Mouse (Mus musculus): ENCODE measurements at regions not wholly inside any gene's neighbourhood (a gene's known extent, or its start where the extent isn't known, plus 50 kb on each side); places are given as distances from the start of the nearest gene placed in this dataset.
"Not testable (repeated sequence)": the region's sequence is repeated elsewhere in the genome, so short reads cannot be mapped to it uniquely, and the experiment has no call there.

- H3K27me3 ChIP-seq (ENCODE audit: control insufficient read depth, insufficient read depth, low read length): no peaks in the 10 kb centered on the region
- H3K4me3 ChIP-seq (ENCODE audit: control insufficient read depth, low read depth, low read length): no peak overlapping the region
- H3K27ac ChIP-seq (ENCODE audit: control insufficient read depth, insufficient read depth, low read depth, low read length): no peak overlapping the region
- H3K4me1 ChIP-seq (ENCODE audit: control insufficient read depth, insufficient read depth, low read length): no peaks in the 10 kb centered on the region
- no peak for TF ChIP-seq POLR2A (IDR thresholded peaks at IDR 0.05; ENCODE audit: control insufficient read depth, low read depth, low read length)
- TF ChIP-seq CTCF (IDR thresholded peaks at IDR 0.05; ENCODE audit: control insufficient read depth, insufficient read depth, insufficient replicate concordance, low read depth, low read length): no peak
- H3K36me3 ChIP-seq (ENCODE audit: control insufficient read depth, insufficient read depth, low read length): no peaks in the 10 kb centered on the region
Measured at GRCm38 (mm10) chr10:45872007-45872890, 294.6 kb downstream of the Hace1 start.

GRCm38 (mm10) chr10:45873805-45874780, 296.5 kb downstream of the Hace1 start:
- H3K4me1 ChIP-seq (ENCODE audit: control insufficient read depth, insufficient read depth, low read length): no peaks in the 10 kb centered on the region
- H3K27ac ChIP-seq (ENCODE audit: control insufficient read depth, insufficient read depth, low read depth, low read length): no peak overlapping the region
- H3K4me3 ChIP-seq (ENCODE audit: control insufficient read depth, low read depth, low read length): no peak overlapping the region
- H3K36me3 ChIP-seq (ENCODE audit: control insufficient read depth, insufficient read depth, low read length): no peaks in the 10 kb centered on the region
- no peaks in the 10 kb centered on the region for H3K27me3 ChIP-seq (ENCODE audit: control insufficient read depth, insufficient read depth, low read length)
- TF ChIP-seq CTCF (IDR thresholded peaks at IDR 0.05; ENCODE audit: control insufficient read depth, insufficient read depth, insufficient replicate concordance, low read depth, low read length): no peak
- no peak for TF ChIP-seq POLR2A (IDR thresholded peaks at IDR 0.05; ENCODE audit: control insufficient read depth, low read depth, low read length)

GRCm38 (mm10) chr10:45875287-45875686, 297.7 kb downstream of the Hace1 start:
- not testable (repeated sequence) for H3K36me3 ChIP-seq (ENCODE audit: control insufficient read depth, insufficient read depth, low read length); H3K4me3 ChIP-seq (ENCODE audit: control insufficient read depth, low read depth, low read length); H3K27ac ChIP-seq (ENCODE audit: control insufficient read depth, insufficient read depth, low read depth, low read length); H3K27me3 ChIP-seq (ENCODE audit: control insufficient read depth, insufficient read depth, low read length); H3K4me1 ChIP-seq (ENCODE audit: control insufficient read depth, insufficient read depth, low read length)

GRCm38 (mm10) chr10:45883745-45884144, 306.1 kb downstream of the Hace1 start:
- TF ChIP-seq CTCF (IDR thresholded peaks at IDR 0.05; ENCODE audit: control insufficient read depth, insufficient read depth, insufficient replicate concordance, low read depth, low read length) (no peak), POLR2A (IDR thresholded peaks at IDR 0.05; ENCODE audit: control insufficient read depth, low read depth, low read length) (no peak)
- H3K27ac ChIP-seq (ENCODE audit: control insufficient read depth, insufficient read depth, low read depth, low read length): no peak overlapping the region

GRCm38 (mm10) chr10:45886636-45887035, 309.0 kb downstream of the Hace1 start:
- Histone ChIP-seq H3K27me3 (ENCODE audit: control insufficient read depth, insufficient read depth, low read length) (no peaks in the 10 kb centered on the region), H3K36me3 (ENCODE audit: control insufficient read depth, insufficient read depth, low read length) (no peaks in the 10 kb centered on the region), H3K27ac (ENCODE audit: control insufficient read depth, insufficient read depth, low read depth, low read length) (no peak overlapping the region), H3K4me3 (ENCODE audit: control insufficient read depth, low read depth, low read length) (no peak overlapping the region), H3K4me1 (ENCODE audit: control insufficient read depth, insufficient read depth, low read length) (no peaks in the 10 kb centered on the region)
- no peak for TF ChIP-seq CTCF (IDR thresholded peaks at IDR 0.05; ENCODE audit: control insufficient read depth, insufficient read depth, insufficient replicate concordance, low read depth, low read length)
- TF ChIP-seq POLR2A (IDR thresholded peaks at IDR 0.05; ENCODE audit: control insufficient read depth, low read depth, low read length): no peak

More at GRCm38 (mm10) chr10:45883745-45884144, 306.1 kb downstream of the Hace1 start:
- H3K36me3 ChIP-seq (ENCODE audit: control insufficient read depth, insufficient read depth, low read length): no peaks in the 10 kb centered on the region
- no peaks in the 10 kb centered on the region for H3K4me1 ChIP-seq (ENCODE audit: control insufficient read depth, insufficient read depth, low read length)
- H3K27me3 ChIP-seq (ENCODE audit: control insufficient read depth, insufficient read depth, low read length): no peaks in the 10 kb centered on the region
- no peak overlapping the region for H3K4me3 ChIP-seq (ENCODE audit: control insufficient read depth, low read depth, low read length)

DNA sequence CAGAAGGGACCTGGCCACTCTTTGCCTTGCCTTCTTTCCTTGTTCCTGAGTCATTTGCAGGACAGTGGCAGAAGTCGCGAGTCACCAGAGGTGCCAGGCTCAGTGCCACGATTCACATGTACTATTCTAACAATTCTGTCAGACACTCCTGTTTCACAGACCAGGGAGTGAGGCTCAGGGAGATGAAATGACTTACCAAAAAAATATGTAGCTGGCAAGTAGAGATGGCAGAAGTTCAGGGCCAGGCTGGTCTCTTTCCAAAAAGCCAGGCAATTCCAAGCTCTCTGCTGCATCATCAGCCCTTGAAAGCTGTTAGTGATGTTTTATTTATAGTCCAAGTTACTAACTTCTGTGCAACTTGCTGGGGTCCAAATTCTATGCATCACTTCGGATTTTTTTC, 311.2 kb downstream of the Hace1 start:
- no peaks in the 10 kb centered on the region for H3K27me3 ChIP-seq (ENCODE audit: control insufficient read depth, insufficient read depth, low read length)
- no peaks in the 10 kb centered on the region for H3K36me3 ChIP-seq (ENCODE audit: control insufficient read depth, insufficient read depth, low read length)
- no peaks in the 10 kb centered on the region for H3K4me1 ChIP-seq (ENCODE audit: control insufficient read depth, insufficient read depth, low read length)
- no peak overlapping the region for H3K27ac ChIP-seq (ENCODE audit: control insufficient read depth, insufficient read depth, low read depth, low read length)
- no peak overlapping the region for H3K4me3 ChIP-seq (ENCODE audit: control insufficient read depth, low read depth, low read length)
- no peak for TF ChIP-seq POLR2A (IDR thresholded peaks at IDR 0.05; ENCODE audit: control insufficient read depth, low read depth, low read length)
- TF ChIP-seq CTCF (IDR thresholded peaks at IDR 0.05; ENCODE audit: control insufficient read depth, insufficient read depth, insufficient replicate concordance, low read depth, low read length): no peak

- no peaks in the 10 kb centered on the region for H3K36me3 ChIP-seq (ENCODE audit: control insufficient read depth, insufficient read depth, low read length)
- H3K27ac ChIP-seq (ENCODE audit: control insufficient read depth, insufficient read depth, low read depth, low read length): no peak overlapping the region
- H3K4me1 ChIP-seq (ENCODE audit: control insufficient read depth, insufficient read depth, low read length): no peaks in the 10 kb centered on the region
- H3K4me3 ChIP-seq (ENCODE audit: control insufficient read depth, low read depth, low read length): no peak overlapping the region
- no peaks in the 10 kb centered on the region for H3K27me3 ChIP-seq (ENCODE audit: control insufficient read depth, insufficient read depth, low read length)
- TF ChIP-seq CTCF (IDR thresholded peaks at IDR 0.05; ENCODE audit: control insufficient read depth, insufficient read depth, insufficient replicate concordance, low read depth, low read length): no peak
- no peak for TF ChIP-seq POLR2A (IDR thresholded peaks at IDR 0.05; ENCODE audit: control insufficient read depth, low read depth, low read length)
Measured at GRCm38 (mm10) chr10:45889381-45889951, 311.8 kb downstream of the Hace1 start.
